Mouse (Mus musculus) embryonic facial prominence, embryonic 11.5 days (tissue): ENCODE results near the gene Rxfp2. TPM values are rescaled to one million over a fixed set of nuclear protein-coding genes. Genes with fewer than 3 reads are reported as not detected.

Experiments
- ATAC-seq: fragments of 200-750 bp; cut with Nextera tagmentation; replicated peaks from 2 replicates; pipeline ENCODE4 v1.8.0; 2017; ENCODE audit warnings: low read depth; ENCODE audit not compliant: insufficient number of reproducible peaks, low FRiP score, low TSS enrichment
- DNase-seq: peaks from one replicate; pipeline ENCODE4 v3.0.0-alpha.2; 2015; ENCODE audit warnings: low spot score
- H3K27ac ChIP-seq: fragments of 300-500 bp; sonication (generic); replicated peaks from 2 replicates; pipeline ENCODE4 v1.5.1; 2014; ENCODE audit warnings: mild to moderate bottlenecking, low read depth, low read length, control low read depth
- H3K27me3 ChIP-seq: fragments of 300-500 bp; sonication (generic); 2 replicates; pipeline ENCODE4 v1.6.1; 2014; ENCODE audit warnings: mild to moderate bottlenecking, low read length, moderate library complexity, mixed read lengths; ENCODE audit not compliant: control insufficient read depth, insufficient read depth
- H3K36me3 ChIP-seq: fragments of 300-500 bp; sonication (generic); replicated peaks from 2 replicates; pipeline ENCODE4 v1.6.1; 2014; ENCODE audit warnings: low read depth, mild to moderate bottlenecking, low read length, moderate library complexity, mixed read lengths; ENCODE audit not compliant: control insufficient read depth, insufficient read depth
- H3K4me1 ChIP-seq: fragments of 300-500 bp; sonication (generic); 2 replicates; pipeline ENCODE4 v1.6.1; 2014; ENCODE audit warnings: low read length, mixed read lengths; ENCODE audit not compliant: control insufficient read depth, insufficient read depth
- H3K4me2 ChIP-seq: fragments of 300-500 bp; sonication (generic); 2 replicates; pipeline ENCODE4 v1.6.1; 2014; ENCODE audit warnings: low read depth, mild to moderate bottlenecking, control low read depth, low read length, moderate library complexity
- H3K4me3 ChIP-seq: fragments of 300-500 bp; sonication (generic); 2 replicates; pipeline ENCODE4 v1.5.1; 2014; ENCODE audit warnings: low read depth, low read length, control low read depth
- H3K9ac ChIP-seq: fragments of 300-500 bp; sonication (generic); replicated peaks from 2 replicates; pipeline ENCODE4 v1.6.1; 2014; ENCODE audit warnings: mild to moderate bottlenecking, control low read depth, low read length
- H3K9me3 ChIP-seq: fragments of 300-500 bp; sonication (generic); replicated peaks from 2 replicates; pipeline ENCODE4 v1.6.1; 2016; ENCODE audit warnings: mild to moderate bottlenecking, low read length, inconsistent platforms, mixed read lengths; ENCODE audit not compliant: control insufficient read depth
- WGBS: fragments of 180-500 bp; shearing (Covaris S2); extraction: QIAGEN DNeasy Blood & Tissue Kit; methylation state at CpG from one replicate; pipeline ENCODE4 v1.1.7; 2014; 5-methylcytosine and 5-hydroxymethylcytosine counted together
- polyA plus RNA-seq: library from polyadenylated mRNA; unstranded; fragments of >200 nt; fragmentation: Nextera tagmentation; extraction: Ambion mirVana; gene quantifications from 2 replicates; pipeline ENCODE4 v1.2.1, GENCODE M21; 2014

The Rxfp2 gene
- polyA plus RNA-seq, 1 experiment from 2014 or later: 0.41 TPM

GRCm38 (mm10) chr5:150024901-150025300, 6.4 kb downstream of the Rxfp2 start:
- Histone ChIP-seq H3K36me3 (no peaks in the 10 kb centered on the region), H3K27ac (no peak overlapping the region), H3K4me2 (no peak overlapping the region), H3K4me1 (no peaks in the 10 kb centered on the region), H3K9ac (no peak overlapping the region), H3K9me3 (no peaks in the 10 kb centered on the region), H3K4me3 (no peak overlapping the region), H3K27me3 (no peaks in the 10 kb centered on the region)
- WGBS: 91% methylated on average over 14 of the region's 14 CpGs
- DNase-seq: no peak
- ATAC-seq: no peak

- H3K4me2 ChIP-seq: no peak overlapping the region
- no peaks in the 10 kb centered on the region for H3K4me1 ChIP-seq
- H3K9me3 ChIP-seq: no peaks in the 10 kb centered on the region
- no peaks in the 10 kb centered on the region for H3K27me3 ChIP-seq
- no peak overlapping the region for H3K9ac ChIP-seq
- 88% methylated on average over 15 of the region's 15 CpGs for WGBS
- DNase-seq (no peak), ATAC-seq (no peak)
- H3K4me3 ChIP-seq: no peak overlapping the region
- H3K27ac ChIP-seq: no peak overlapping the region
- no peaks in the 10 kb centered on the region for H3K36me3 ChIP-seq
Measured at GRCm38 (mm10) chr5:150025326-150025725, 6.9 kb downstream of the Rxfp2 start.

GRCm38 (mm10) chr5:150026509-150027087, 8.1 kb downstream of the Rxfp2 start:
- Histone ChIP-seq H3K4me2 (no peak overlapping the region), H3K27me3 (no peaks in the 10 kb centered on the region), H3K9me3 (no peaks in the 10 kb centered on the region), H3K4me1 (no peaks in the 10 kb centered on the region), H3K9ac (no peak overlapping the region), H3K27ac (no peak overlapping the region), H3K36me3 (no peaks in the 10 kb centered on the region), H3K4me3 (no peak overlapping the region)
- ATAC-seq (no peak), DNase-seq (no peak)
- 88% methylated on average over 12 of the region's 12 CpGs for WGBS

DNA sequence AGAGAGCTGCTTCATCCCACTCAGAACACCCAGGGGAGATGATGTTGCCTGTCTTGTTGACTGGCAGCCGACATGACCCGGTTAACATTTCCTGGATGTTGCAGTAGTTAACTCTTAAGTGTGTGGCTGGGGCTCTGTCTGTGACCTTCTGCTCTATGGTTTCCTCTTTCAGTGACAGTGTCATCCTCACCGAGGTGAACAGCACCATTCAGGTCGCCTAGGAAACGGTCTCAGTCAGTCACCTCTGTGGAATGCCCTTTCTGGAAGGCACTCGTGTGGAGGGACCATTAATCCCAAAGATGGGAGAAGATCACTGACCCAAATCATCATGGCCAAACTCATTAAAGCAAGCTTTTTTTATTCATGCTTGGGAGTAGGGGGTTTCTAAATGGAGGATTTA, 12.7 kb downstream of the Rxfp2 start:
- no peaks in the 10 kb centered on the region for H3K27me3 ChIP-seq
- 22% methylated on average over 6 of the region's 6 CpGs for WGBS
- no peaks in the 10 kb centered on the region for H3K36me3 ChIP-seq
- H3K9ac ChIP-seq: no peak overlapping the region
- H3K4me2 ChIP-seq: no peak overlapping the region
- H3K27ac ChIP-seq: no peak overlapping the region
- no peaks in the 10 kb centered on the region for H3K9me3 ChIP-seq
- no peak overlapping the region for H3K4me3 ChIP-seq
- H3K4me1 ChIP-seq: no peaks in the 10 kb centered on the region
- DNase-seq: no peak
- no peak for ATAC-seq

- no peaks in the 10 kb centered on the region for H3K9me3 ChIP-seq
- H3K4me3 ChIP-seq: no peak overlapping the region
- no peak overlapping the region for H3K4me2 ChIP-seq
- no peak overlapping the region for H3K27ac ChIP-seq
- no peak overlapping the region for H3K9ac ChIP-seq
- ATAC-seq (no peak), DNase-seq (no peak)
- no peaks in the 10 kb centered on the region for H3K4me1 ChIP-seq
- no peaks in the 10 kb centered on the region for H3K36me3 ChIP-seq
- H3K27me3 ChIP-seq: no peaks in the 10 kb centered on the region
- 74% methylated on average over 3 of the region's 3 CpGs for WGBS
Measured at GRCm38 (mm10) chr5:150031634-150032033, 13.2 kb downstream of the Rxfp2 start.

GRCm38 (mm10) chr5:150032075-150032492, 13.6 kb downstream of the Rxfp2 start:
- H3K36me3 ChIP-seq: no peaks in the 10 kb centered on the region
- H3K4me2 ChIP-seq: no peak overlapping the region
- ATAC-seq: no peak
- H3K9me3 ChIP-seq: no peaks in the 10 kb centered on the region
- no peak overlapping the region for H3K9ac ChIP-seq
- H3K4me3 ChIP-seq: no peak overlapping the region
- H3K27me3 ChIP-seq: no peaks in the 10 kb centered on the region
- no peak overlapping the region for H3K27ac ChIP-seq
- WGBS: 52% methylated on average over 3 of the region's 3 CpGs
- DNase-seq: peak; percentile 5
- H3K4me1 ChIP-seq: no peaks in the 10 kb centered on the region

GRCm38 (mm10) chr5:150036286-150036685, 17.8 kb downstream of the Rxfp2 start:
- DNase-seq: no peak
- no peak overlapping the region for H3K4me3 ChIP-seq
- H3K9ac ChIP-seq: no peak overlapping the region
- 84% methylated on average over 8 of the region's 8 CpGs for WGBS
- H3K27me3 ChIP-seq: no peaks in the 10 kb centered on the region
- no peaks in the 10 kb centered on the region for H3K36me3 ChIP-seq
- no peak overlapping the region for H3K4me2 ChIP-seq
- no peaks in the 10 kb centered on the region for H3K4me1 ChIP-seq
- no peak overlapping the region for H3K27ac ChIP-seq
- ATAC-seq: no peak
- H3K9me3 ChIP-seq: no peaks in the 10 kb centered on the region

DNA sequence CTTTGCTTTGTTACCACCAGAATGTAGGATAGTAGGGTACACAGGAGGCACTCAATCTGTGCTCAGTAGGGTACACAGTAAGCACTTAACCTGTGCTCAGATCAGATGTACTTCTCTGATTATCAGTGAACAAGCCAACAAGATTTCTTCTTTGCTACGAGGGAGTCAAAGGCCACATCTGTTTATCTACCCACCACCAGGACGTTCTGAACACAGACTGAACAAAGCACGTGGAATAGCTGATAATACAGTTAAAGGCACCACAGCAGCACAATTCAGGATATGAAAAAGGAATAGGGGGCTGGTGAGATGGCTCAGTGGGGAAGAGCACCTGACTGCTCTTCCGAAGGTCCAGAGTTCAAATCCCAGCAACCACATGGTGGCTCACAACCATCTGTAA, 18.4 kb downstream of the Rxfp2 start:
- DNase-seq: no peak

More for the DNA sequence above, 18.4 kb downstream of the Rxfp2 start:
- H3K9ac ChIP-seq: no peak overlapping the region
- no peak overlapping the region for H3K27ac ChIP-seq
- no peaks in the 10 kb centered on the region for H3K9me3 ChIP-seq
- H3K27me3 ChIP-seq: no peaks in the 10 kb centered on the region
- H3K4me2 ChIP-seq: no peak overlapping the region
- H3K4me1 ChIP-seq: no peaks in the 10 kb centered on the region
- no peak for ATAC-seq
- no peak overlapping the region for H3K4me3 ChIP-seq
- no peaks in the 10 kb centered on the region for H3K36me3 ChIP-seq
- 64% methylated on average over 4 of the region's 4 CpGs for WGBS
